Mouse (Mus musculus) CH12.LX (cell line): ENCODE measurements around the gene Arhgef7. TPM values are rescaled to one million over a fixed set of nuclear protein-coding genes. Genes with fewer than 3 reads are reported as not detected.

Experiments
- DNase-seq: peaks from one replicate; pipeline ENCODE4 v3.0.0-alpha.2; 2013; ENCODE audit errors: extremely low read depth
- H3K27ac ChIP-seq: 2 replicates; pipeline ENCODE4 v1.5.1; 2012; ENCODE audit warnings: low read depth, mild to moderate bottlenecking, control low read depth, moderate library complexity; ENCODE audit not compliant: insufficient read depth
- H3K27me3 ChIP-seq: replicated peaks from 2 replicates; pipeline ENCODE3; 2012; ENCODE audit warnings: inconsistent platforms
- H3K36me3 ChIP-seq, 2 experiments: replicated peaks in 1 of 2; 2 replicates each; pipeline versions ENCODE3 to v1.6.1; 2012; ENCODE audit warnings: inconsistent platforms in 1 of 2, low read length in 1 of 2, mild to moderate bottlenecking in 1 of 2, mixed read lengths in 1 of 2, moderate library complexity in 1 of 2; ENCODE audit not compliant: control insufficient read depth in 1 of 2, insufficient read depth in 1 of 2
- H3K4me1 ChIP-seq, 2 experiments: 2 replicates each; pipeline ENCODE4 v1.6.1; 2012; ENCODE audit warnings: inconsistent platforms in 1 of 2, moderate library complexity in 1 of 2; ENCODE audit not compliant: insufficient read depth in 2 of 2, control insufficient read depth in 1 of 2
- H3K4me2 ChIP-seq: 2 replicates; pipeline ENCODE4 v1.6.1; 2012; ENCODE audit warnings: low read depth, mild to moderate bottlenecking, control low read depth; ENCODE audit not compliant: poor library complexity, insufficient read depth, severe bottlenecking
- H3K4me3 ChIP-seq, 3 experiments: fragments of 150-350 bp in 1 of 3; sonication (generic) in 1 of 3; replicated peaks in 1 of 3; 2 replicates each; pipeline versions ENCODE3 to v1.5.1; 2011 to 2012; ENCODE audit warnings: low read depth in 2 of 3, low read length in 2 of 3, mild to moderate bottlenecking in 2 of 3, moderate library complexity in 2 of 3, control low read depth in 1 of 3, improper control_type of control experiment in 1 of 3, inconsistent platforms in 1 of 3, mixed read lengths in 1 of 3; ENCODE audit not compliant: poor library complexity in 1 of 3
- H3K79me2 ChIP-seq: replicated peaks from 2 replicates; pipeline ENCODE4 v1.6.1; 2012; ENCODE audit warnings: mild to moderate bottlenecking, moderate library complexity; ENCODE audit not compliant: control insufficient read depth, poor library complexity, insufficient read depth, severe bottlenecking; ENCODE audit errors: extremely low read depth
- H3K9ac ChIP-seq: 2 replicates; pipeline ENCODE4 v1.6.1; 2012; ENCODE audit warnings: low read depth, mild to moderate bottlenecking, control low read depth, moderate library complexity; ENCODE audit not compliant: insufficient read depth
- H3K9me3 ChIP-seq: replicated peaks from 2 replicates; pipeline ENCODE3; 2012; ENCODE audit warnings: low read length, inconsistent platforms, mixed read lengths
- BHLHE40 ChIP-seq: IDR thresholded peaks from 2 replicates; pipeline ENCODE4 v1.6.1; 2011; ENCODE audit warnings: mild to moderate bottlenecking, low read depth, low read length, improper control_type of control experiment
- CHD2 ChIP-seq: IDR thresholded peaks from 2 replicates; pipeline ENCODE4 v1.6.1; 2011; ENCODE audit warnings: low read length, improper control_type of control experiment
- ELF1 ChIP-seq: IDR thresholded peaks from 2 replicates; pipeline ENCODE4 v1.6.1; 2014; ENCODE audit warnings: low read depth, mild to moderate bottlenecking, inconsistent platforms, low read length, improper control_type of control experiment
- ETS1 ChIP-seq: conservative IDR thresholded peaks from 2 replicates; pipeline ENCODE4 v1.6.1; 2012; ENCODE audit warnings: low read depth, mild to moderate bottlenecking, inconsistent platforms, low read length, improper control_type of control experiment, moderate library complexity
- JUN ChIP-seq: IDR thresholded peaks from 2 replicates; pipeline ENCODE4 v1.6.1; 2011; ENCODE audit warnings: low read depth, mild to moderate bottlenecking, low read length, improper control_type of control experiment, moderate library complexity; ENCODE audit not compliant: insufficient read depth
- MAZ ChIP-seq: IDR thresholded peaks from 2 replicates; pipeline ENCODE4 v1.6.1; 2012; ENCODE audit warnings: low read depth, mild to moderate bottlenecking, inconsistent platforms, low read length, improper control_type of control experiment, moderate library complexity
- MEF2A ChIP-seq: IDR thresholded peaks from 2 replicates; pipeline ENCODE4 v1.6.1; 2014; ENCODE audit warnings: low read depth, mild to moderate bottlenecking, inconsistent platforms, low read length, improper control_type of control experiment, borderline replicate concordance
- NRF1 ChIP-seq: IDR thresholded peaks from 2 replicates; pipeline ENCODE4 v1.6.1; 2014; ENCODE audit warnings: low read depth, mild to moderate bottlenecking, inconsistent platforms, low read length, improper control_type of control experiment, moderate library complexity
- PAX5 ChIP-seq: IDR thresholded peaks from 2 replicates; pipeline ENCODE4 v1.6.1; 2012; ENCODE audit warnings: low read length, inconsistent platforms, mixed read lengths
- TCF12 ChIP-seq: IDR thresholded peaks from 2 replicates; pipeline ENCODE4 v1.6.1; 2014; ENCODE audit warnings: low read depth, mild to moderate bottlenecking, inconsistent platforms, low read length, improper control_type of control experiment
- USF1 ChIP-seq: IDR thresholded peaks from 2 replicates; pipeline ENCODE4 v1.6.1; 2014; ENCODE audit warnings: low read depth, mild to moderate bottlenecking, inconsistent platforms, low read length, improper control_type of control experiment
- USF2 ChIP-seq: conservative IDR thresholded peaks from 2 replicates; pipeline ENCODE4 v1.6.1; 2011; ENCODE audit warnings: low read depth, low read length, improper control_type of control experiment
- ZC3H11A ChIP-seq: IDR thresholded peaks from 2 replicates; pipeline ENCODE4 v1.6.1; 2012; ENCODE audit warnings: low read depth, mild to moderate bottlenecking, inconsistent platforms, low read length, improper control_type of control experiment
- ZKSCAN1 ChIP-seq: IDR thresholded peaks from 2 replicates; pipeline ENCODE4 v1.6.1; 2012; ENCODE audit warnings: low read depth, inconsistent platforms, low read length, improper control_type of control experiment, borderline replicate concordance
- ZMIZ1 ChIP-seq: IDR thresholded peaks from 2 replicates; pipeline ENCODE4 v1.6.1; 2012; ENCODE audit warnings: low read depth, mild to moderate bottlenecking, inconsistent platforms, low read length, improper control_type of control experiment
- ZNF384 ChIP-seq: IDR thresholded peaks from 2 replicates; pipeline ENCODE4 v1.6.1; 2012; ENCODE audit warnings: low read depth, low read length, improper control_type of control experiment, inconsistent platforms
- dilution Hi-C: fragments of 300-500 bp; cut with MboI; formaldehyde crosslinking; loops from 2 replicates; pipeline ENCODE4 v1.14.3; 2020; ENCODE audit warnings: low sequenced_read_pairs; ENCODE audit not compliant: extremely low pct_unique_long_range_greater_than_20kb, extremely low pct_ligation_motif_present
- in situ Hi-C: fragments of 300-500 bp; cut with MboI; formaldehyde crosslinking; loops from 3 replicates; pipeline ENCODE4 v1.14.3; 2019; ENCODE audit warnings: low sequenced_read_pairs, low pct_ligation_motif_present, low pct_unique_long_range_greater_than_20kb, mixed read lengths
- polyA plus RNA-seq: library from polyadenylated mRNA; unstranded; fragments of >175 nt; gene quantifications from 2 replicates; pipeline ENCODE4 v1.2.1, GENCODE M21; 2012; ENCODE audit warnings: low read depth; ENCODE audit not compliant: insufficient read length
- total RNA-seq, 2 experiments: library from RNA; depleted of rRNA; stranded (reverse); fragments of 300-350 nt in 1 of 2; fragments of >200 nt in 1 of 2; gene quantifications; 2 replicates each; pipeline ENCODE4 v1.2.3; 2012 to 2014

The Arhgef7 gene
- total and polyA plus RNA-seq, 3 experiments = 8.5 to 28.7 (median 17.0) TPM

GRCm38 (mm10) chr8:11687251-11687650 is 40.3 kb upstream of the Arhgef7 start:
- H3K9me3 ChIP-seq = peaks cover 25% of the 10 kb centered on the region
- in situ Hi-C loops = no loop called here
- no peak overlapping the region for H3K4me2 ChIP-seq
- H3K27ac ChIP-seq = no peak overlapping the region
- peaks cover 68% of the 10 kb centered on the region for H3K27me3 ChIP-seq
- no peaks in the 10 kb centered on the region for H3K36me3 ChIP-seq
- H3K4me1 ChIP-seq = no peaks in the 10 kb centered on the region
- no peak for DNase-seq
- no peaks in the 10 kb centered on the region for H3K79me2 ChIP-seq
- no peak for TF ChIP-seq ELF1
- TF ChIP-seq NRF1 = no peak
- TF ChIP-seq ZKSCAN1 = no peak
- no peak for TF ChIP-seq PAX5
- TF ChIP-seq JUN = no peak
- no peak for TF ChIP-seq MEF2A
- TF ChIP-seq USF1 = no peak
- H3K4me3 ChIP-seq = no peak overlapping the region
- dilution Hi-C loops = no loop called here
- no peak overlapping the region for H3K9ac ChIP-seq

GRCm38 (mm10) chr8:11689945-11690344 is 37.6 kb upstream of the Arhgef7 start:
- no peaks in the 10 kb centered on the region for H3K4me1 ChIP-seq
- TF ChIP-seq MAZ = no peak
- TF ChIP-seq CHD2 = no peak
- no peak for TF ChIP-seq ETS1
- TF ChIP-seq USF2 = no peak
- TF ChIP-seq BHLHE40 = no peak
- no peak for TF ChIP-seq ZMIZ1
- no peak for TF ChIP-seq TCF12
- TF ChIP-seq ZNF384 = no peak
- no peak for TF ChIP-seq JUN
- no peak for TF ChIP-seq ZC3H11A
- H3K79me2 ChIP-seq = no peaks in the 10 kb centered on the region
- H3K27ac ChIP-seq = no peak overlapping the region
- no peaks in the 10 kb centered on the region for H3K36me3 ChIP-seq
- in situ Hi-C loops (loop anchor here (10.0 kb wide), 1 partner anchor 265 kb away; no protein-coding TSS in a partner anchor), dilution Hi-C loops (no loop called here)
- H3K9me3 ChIP-seq = peaks cover 25% of the 10 kb centered on the region
- H3K4me3 ChIP-seq = no peak overlapping the region
- H3K9ac ChIP-seq = no peak overlapping the region
- peaks cover 62% of the 10 kb centered on the region for H3K27me3 ChIP-seq
- DNase-seq = no peak
- H3K4me2 ChIP-seq = no peak overlapping the region
